Mouse (Mus musculus): ENCODE measurements around the gene Sipa1l1.

Sipa1l1 gene

GRCm38 (mm10) chr12:82334550-82334949, 165.4 kb downstream of the Sipa1l1 start:
- in situ Hi-C loops (cut with MboI, MseI): no loop called here

- in situ Hi-C loops (cut with MboI, MseI): no loop called here
Observed at GRCm38 (mm10) chr12:82335095-82335494, 166.0 kb downstream of the Sipa1l1 start.

GRCm38 (mm10) chr12:82338550-82338949, 169.4 kb downstream of the Sipa1l1 start:
- in situ Hi-C loops (cut with MboI, MseI): no loop called here

GRCm38 (mm10) chr12:82339221-82339861, 170.2 kb downstream of the Sipa1l1 start:
- in situ Hi-C loops (cut with MboI, MseI): no loop called here

GRCm38 (mm10) chr12:82340196-82340918, 171.2 kb downstream of the Sipa1l1 start:
- in situ Hi-C loops (cut with MboI, MseI): no loop called here

GRCm38 (mm10) chr12:82341181-82341580, 172.1 kb downstream of the Sipa1l1 start:
- in situ Hi-C loops (cut with MboI, MseI): no loop called here

GRCm38 (mm10) chr12:82341696-82342095, 172.6 kb downstream of the Sipa1l1 start:
- in situ Hi-C loops (cut with MboI, MseI): no loop called here

GRCm38 (mm10) chr12:82350082-82350481, 181.0 kb downstream of the Sipa1l1 start:
- in situ Hi-C loops (cut with MboI, MseI): no loop called here

- in situ Hi-C loops (cut with MboI, MseI): no loop called here
Observed at GRCm38 (mm10) chr12:82350891-82351290, 181.8 kb downstream of the Sipa1l1 start.

- in situ Hi-C loops (cut with MboI, MseI): no loop called here
Observed at GRCm38 (mm10) chr12:82353660-82354059, 184.5 kb downstream of the Sipa1l1 start.

GRCm38 (mm10) chr12:82355419-82356149, 186.5 kb downstream of the Sipa1l1 start:
- in situ Hi-C loops (cut with MboI, MseI): no loop called here

- in situ Hi-C loops (cut with MboI, MseI): no loop called here
Observed at GRCm38 (mm10) chr12:82356476-82356875, 187.4 kb downstream of the Sipa1l1 start.

- in situ Hi-C loops (cut with MboI, MseI): no loop called here
Observed at GRCm38 (mm10) chr12:82357431-82357830, 188.3 kb downstream of the Sipa1l1 start.

GRCm38 (mm10) chr12:82362796-82363195, 193.7 kb downstream of the Sipa1l1 start:
- in situ Hi-C loops (cut with MboI, MseI): no loop called here

- in situ Hi-C loops (cut with MboI, MseI): no loop called here
Observed at GRCm38 (mm10) chr12:82364186-82364585, 195.1 kb downstream of the Sipa1l1 start.

GRCm38 (mm10) chr12:82365276-82365875, 196.3 kb downstream of the Sipa1l1 start:
- in situ Hi-C loops (cut with MboI, MseI): no loop called here

- in situ Hi-C loops (cut with MboI, MseI): no loop called here
Observed at GRCm38 (mm10) chr12:82366754-82367153, 197.6 kb downstream of the Sipa1l1 start.

- in situ Hi-C loops (cut with MboI, MseI): no loop called here
Observed at GRCm38 (mm10) chr12:82367345-82367744, 198.2 kb downstream of the Sipa1l1 start.

- in situ Hi-C loops (cut with MboI, MseI): no loop called here
Observed at GRCm38 (mm10) chr12:82367986-82368385, 198.9 kb downstream of the Sipa1l1 start.

GRCm38 (mm10) chr12:82369402-82370160, 200.5 kb downstream of the Sipa1l1 start:
- in situ Hi-C loops (cut with MboI, MseI): no loop called here

- in situ Hi-C loops (cut with MboI, MseI): no loop called here
Observed at GRCm38 (mm10) chr12:82371266-82371665, 202.1 kb downstream of the Sipa1l1 start.
